Mouse (Mus musculus) CH12.LX (cell line): Measurements from ENCODE around the gene Psmg1. TPM values are rescaled to one million over a fixed set of nuclear protein-coding genes. Genes with fewer than 3 reads are reported as not detected.

Experiments
- DNase-seq: peaks from one replicate; pipeline ENCODE4 v3.0.0-alpha.2; 2013; ENCODE audit errors: extremely low read depth
- H3K27ac ChIP-seq: 2 replicates; pipeline ENCODE4 v1.5.1; 2012; ENCODE audit warnings: low read depth, mild to moderate bottlenecking, control low read depth, moderate library complexity; ENCODE audit not compliant: insufficient read depth
- H3K27me3 ChIP-seq: replicated peaks from 2 replicates; pipeline ENCODE3; 2012; ENCODE audit warnings: inconsistent platforms
- H3K36me3 ChIP-seq, 2 experiments: replicated peaks in 1 of 2; 2 replicates each; pipeline versions ENCODE3 to v1.6.1; 2012; ENCODE audit warnings: inconsistent platforms in 1 of 2, low read length in 1 of 2, mild to moderate bottlenecking in 1 of 2, mixed read lengths in 1 of 2, moderate library complexity in 1 of 2; ENCODE audit not compliant: control insufficient read depth in 1 of 2, insufficient read depth in 1 of 2
- H3K4me1 ChIP-seq, 2 experiments: 2 replicates each; pipeline ENCODE4 v1.6.1; 2012; ENCODE audit warnings: inconsistent platforms in 1 of 2, moderate library complexity in 1 of 2; ENCODE audit not compliant: insufficient read depth in 2 of 2, control insufficient read depth in 1 of 2
- H3K4me2 ChIP-seq: 2 replicates; pipeline ENCODE4 v1.6.1; 2012; ENCODE audit warnings: low read depth, mild to moderate bottlenecking, control low read depth; ENCODE audit not compliant: poor library complexity, insufficient read depth, severe bottlenecking
- H3K4me3 ChIP-seq, 3 experiments: fragments of 150-350 bp in 1 of 3; sonication (generic) in 1 of 3; replicated peaks in 1 of 3; 2 replicates each; pipeline versions ENCODE3 to v1.5.1; 2011 to 2012; ENCODE audit warnings: low read depth in 2 of 3, low read length in 2 of 3, mild to moderate bottlenecking in 2 of 3, moderate library complexity in 2 of 3, control low read depth in 1 of 3, improper control_type of control experiment in 1 of 3, inconsistent platforms in 1 of 3, mixed read lengths in 1 of 3; ENCODE audit not compliant: poor library complexity in 1 of 3
- H3K79me2 ChIP-seq: replicated peaks from 2 replicates; pipeline ENCODE4 v1.6.1; 2012; ENCODE audit warnings: mild to moderate bottlenecking, moderate library complexity; ENCODE audit not compliant: control insufficient read depth, poor library complexity, insufficient read depth, severe bottlenecking; ENCODE audit errors: extremely low read depth
- H3K9ac ChIP-seq: 2 replicates; pipeline ENCODE4 v1.6.1; 2012; ENCODE audit warnings: low read depth, mild to moderate bottlenecking, control low read depth, moderate library complexity; ENCODE audit not compliant: insufficient read depth
- H3K9me3 ChIP-seq: replicated peaks from 2 replicates; pipeline ENCODE3; 2012; ENCODE audit warnings: low read length, inconsistent platforms, mixed read lengths
- BHLHE40 ChIP-seq: IDR thresholded peaks from 2 replicates; pipeline ENCODE4 v1.6.1; 2011; ENCODE audit warnings: mild to moderate bottlenecking, low read depth, low read length, improper control_type of control experiment
- CHD1 ChIP-seq: IDR thresholded peaks from 2 replicates; pipeline ENCODE4 v1.6.1; 2012; ENCODE audit warnings: low read depth, low read length, improper control_type of control experiment, inconsistent platforms
- CHD2 ChIP-seq: IDR thresholded peaks from 2 replicates; pipeline ENCODE4 v1.6.1; 2011; ENCODE audit warnings: low read length, improper control_type of control experiment
- CTCF ChIP-seq, 2 experiments: IDR thresholded peaks in 1 of 2; conservative IDR thresholded peaks in 1 of 2; 2 replicates each; pipeline ENCODE4 v1.5.1; 2011 to 2012; ENCODE audit warnings: low read depth in 2 of 2, low read length in 2 of 2, improper control_type of control experiment in 1 of 2, inconsistent platforms in 1 of 2, mild to moderate bottlenecking in 1 of 2, moderate library complexity in 1 of 2
- E2F4 ChIP-seq: IDR thresholded peaks from 2 replicates; pipeline ENCODE4 v1.6.1; 2011; ENCODE audit warnings: low read depth, low read length, improper control_type of control experiment; ENCODE audit not compliant: insufficient replicate concordance
- EP300 ChIP-seq: IDR thresholded peaks from 2 replicates; pipeline ENCODE4 v1.6.1; 2011; ENCODE audit warnings: low read length, improper control_type of control experiment
- ETS1 ChIP-seq: conservative IDR thresholded peaks from 2 replicates; pipeline ENCODE4 v1.6.1; 2012; ENCODE audit warnings: low read depth, mild to moderate bottlenecking, inconsistent platforms, low read length, improper control_type of control experiment, moderate library complexity
- GABPA ChIP-seq: IDR thresholded peaks from 2 replicates; pipeline ENCODE4 v1.6.1; 2012; ENCODE audit warnings: low read depth, low read length, improper control_type of control experiment, inconsistent platforms; ENCODE audit not compliant: insufficient replicate concordance
- IRF4 ChIP-seq: IDR thresholded peaks from 2 replicates; pipeline ENCODE4 v1.6.1; 2014; ENCODE audit warnings: low read depth, mild to moderate bottlenecking, inconsistent platforms, low read length, improper control_type of control experiment
- JUN ChIP-seq: IDR thresholded peaks from 2 replicates; pipeline ENCODE4 v1.6.1; 2011; ENCODE audit warnings: low read depth, mild to moderate bottlenecking, low read length, improper control_type of control experiment, moderate library complexity; ENCODE audit not compliant: insufficient read depth
- MAFK ChIP-seq: IDR thresholded peaks from 2 replicates; pipeline ENCODE4 v1.6.1; 2011; ENCODE audit warnings: low read length, improper control_type of control experiment; ENCODE audit not compliant: insufficient replicate concordance
- MAX ChIP-seq: IDR thresholded peaks from 2 replicates; pipeline ENCODE4 v1.6.1; 2011; ENCODE audit warnings: low read length, improper control_type of control experiment
- MEF2A ChIP-seq: IDR thresholded peaks from 2 replicates; pipeline ENCODE4 v1.6.1; 2014; ENCODE audit warnings: low read depth, mild to moderate bottlenecking, inconsistent platforms, low read length, improper control_type of control experiment, borderline replicate concordance
- MXI1 ChIP-seq: IDR thresholded peaks from 2 replicates; pipeline ENCODE4 v1.6.1; 2011; ENCODE audit warnings: mild to moderate bottlenecking, low read depth, low read length, improper control_type of control experiment
- MYC ChIP-seq: IDR thresholded peaks from 2 replicates; pipeline ENCODE4 v1.6.1; 2011; ENCODE audit warnings: low read depth, mild to moderate bottlenecking, improper control_type of control experiment, low read length
- NELFE ChIP-seq: IDR thresholded peaks from 2 replicates; pipeline ENCODE4 v1.6.1; 2011; ENCODE audit warnings: low read depth, low read length, improper control_type of control experiment
- POLR2A ChIP-seq: IDR thresholded peaks from 2 replicates; pipeline ENCODE4 v1.6.1; 2011; ENCODE audit warnings: low read depth, mild to moderate bottlenecking, improper control_type of control experiment, low read length
- RAD21 ChIP-seq: IDR thresholded peaks from 2 replicates; pipeline ENCODE4 v1.6.1; 2011; ENCODE audit warnings: low read depth, mild to moderate bottlenecking, low read length, improper control_type of control experiment, moderate library complexity
- RCOR1 ChIP-seq: conservative IDR thresholded peaks from 2 replicates; pipeline ENCODE4 v1.6.1; 2012; ENCODE audit warnings: low read depth, mild to moderate bottlenecking, inconsistent platforms, low read length, improper control_type of control experiment
- SMC3 ChIP-seq: IDR thresholded peaks from 2 replicates; pipeline ENCODE4 v1.6.1; 2011; ENCODE audit warnings: low read depth, low read length, improper control_type of control experiment
- TBP ChIP-seq: conservative IDR thresholded peaks from 2 replicates; pipeline ENCODE4 v1.6.1; 2011; ENCODE audit warnings: low read depth, low read length, improper control_type of control experiment
- TCF12 ChIP-seq: IDR thresholded peaks from 2 replicates; pipeline ENCODE4 v1.6.1; 2014; ENCODE audit warnings: low read depth, mild to moderate bottlenecking, inconsistent platforms, low read length, improper control_type of control experiment
- UBTF ChIP-seq: IDR thresholded peaks from 2 replicates; pipeline ENCODE4 v1.6.1; 2012; ENCODE audit warnings: low read depth, mild to moderate bottlenecking, inconsistent platforms, low read length, improper control_type of control experiment, moderate library complexity
- USF1 ChIP-seq: IDR thresholded peaks from 2 replicates; pipeline ENCODE4 v1.6.1; 2014; ENCODE audit warnings: low read depth, mild to moderate bottlenecking, inconsistent platforms, low read length, improper control_type of control experiment
- ZC3H11A ChIP-seq: IDR thresholded peaks from 2 replicates; pipeline ENCODE4 v1.6.1; 2012; ENCODE audit warnings: low read depth, mild to moderate bottlenecking, inconsistent platforms, low read length, improper control_type of control experiment
- ZKSCAN1 ChIP-seq: IDR thresholded peaks from 2 replicates; pipeline ENCODE4 v1.6.1; 2012; ENCODE audit warnings: low read depth, inconsistent platforms, low read length, improper control_type of control experiment, borderline replicate concordance
- ZMIZ1 ChIP-seq: IDR thresholded peaks from 2 replicates; pipeline ENCODE4 v1.6.1; 2012; ENCODE audit warnings: low read depth, mild to moderate bottlenecking, inconsistent platforms, low read length, improper control_type of control experiment
- dilution Hi-C: fragments of 300-500 bp; cut with MboI; formaldehyde crosslinking; loops from 2 replicates; pipeline ENCODE4 v1.14.3; 2020; ENCODE audit warnings: low sequenced_read_pairs; ENCODE audit not compliant: extremely low pct_unique_long_range_greater_than_20kb, extremely low pct_ligation_motif_present
- in situ Hi-C: fragments of 300-500 bp; cut with MboI; formaldehyde crosslinking; loops from 3 replicates; pipeline ENCODE4 v1.14.3; 2019; ENCODE audit warnings: low sequenced_read_pairs, low pct_ligation_motif_present, low pct_unique_long_range_greater_than_20kb, mixed read lengths
- polyA plus RNA-seq: library from polyadenylated mRNA; unstranded; fragments of >175 nt; gene quantifications from 2 replicates; pipeline ENCODE4 v1.2.1, GENCODE M21; 2012; ENCODE audit warnings: low read depth; ENCODE audit not compliant: insufficient read length
- total RNA-seq, 2 experiments: library from RNA; depleted of rRNA; stranded (reverse); fragments of 300-350 nt in 1 of 2; fragments of >200 nt in 1 of 2; gene quantifications; 2 replicates each; pipeline ENCODE4 v1.2.3; 2012 to 2014

Psmg1 gene
- total and polyA plus RNA-seq, 3 experiments = 134 to 256 (median 198) TPM

GRCm38 (mm10) chr16:96039538-96039937, 48.8 kb upstream of the Psmg1 start:
- no peaks in the 10 kb centered on the region for H3K79me2 ChIP-seq
- H3K36me3 ChIP-seq = peaks cover 1 to 2% of the 10 kb centered on the region in 2 experiments
- H3K4me3 ChIP-seq = no peak overlapping the region
- TF ChIP-seq ZMIZ1 (no peak), GABPA (no peak), TCF12 (no peak), SMC3 (no peak), NELFE (no peak), ETS1 (no peak), CHD1 (no peak), CHD2 (no peak), POLR2A (no peak), ZC3H11A (no peak), MYC (no peak), CTCF (conservative IDR thresholded peaks at IDR 0.05 in 1 of 2, IDR thresholded peaks at IDR 0.05 in 1 of 2; ENCODE audit: low read depth in 2 of 2, low read length in 2 of 2) (no peak), MXI1 (no peak), BHLHE40 (no peak), ZKSCAN1 (no peak), RAD21 (no peak), RCOR1 (no peak), E2F4 (no peak), MEF2A (no peak)
- H3K9me3 ChIP-seq = no peaks in the 10 kb centered on the region
- in situ Hi-C loops (loop anchor here (10.0 to 25.0 kb wide), 2 partner anchors 115 to 298 kb away; no protein-coding TSS in a partner anchor), dilution Hi-C loops (no loop called here)
- no peaks in the 10 kb centered on the region for H3K27me3 ChIP-seq
- DNase-seq = no peak
- H3K27ac ChIP-seq = no peak overlapping the region
- 0 out of 4 replicates have a peak, but pooled peaks cover 0 to 2% of the 10 kb centered on the region in 2 experiments for H3K4me1 ChIP-seq
- H3K9ac ChIP-seq = no peak overlapping the region
- no peak overlapping the region for H3K4me2 ChIP-seq

GRCm38 (mm10) chr16:96034473-96034872, 43.7 kb upstream of the Psmg1 start:
- Histone ChIP-seq H3K27ac (no peak overlapping the region), H3K4me1 (peaks cover 0 to 4% of the 10 kb centered on the region in 2 experiments; a peak in 1 of 4 replicates), H3K4me3 (no peak overlapping the region), H3K36me3 (peaks cover 5 to 9% of the 10 kb centered on the region in 2 experiments), H3K4me2 (no peak overlapping the region), H3K9me3 (no peaks in the 10 kb centered on the region), H3K79me2 (no peaks in the 10 kb centered on the region), H3K27me3 (no peaks in the 10 kb centered on the region), H3K9ac (no peak overlapping the region)
- dilution Hi-C loops = no loop called here
- no peak for TF ChIP-seq ZMIZ1
- no peak for TF ChIP-seq UBTF
- no peak for TF ChIP-seq E2F4
- no peak for TF ChIP-seq IRF4
- TF ChIP-seq USF1 = no peak
- no peak for TF ChIP-seq TBP
- TF ChIP-seq ZKSCAN1 = no peak
- no peak for TF ChIP-seq MEF2A
- no peak for TF ChIP-seq EP300
- no peak for TF ChIP-seq CTCF (conservative IDR thresholded peaks at IDR 0.05 in 1 of 2, IDR thresholded peaks at IDR 0.05 in 1 of 2; ENCODE audit: low read depth in 2 of 2, low read length in 2 of 2)
- no peak for TF ChIP-seq MAFK
- no peak for TF ChIP-seq MAX
- TF ChIP-seq ETS1 = no peak
- no peak for TF ChIP-seq JUN
- no peak for DNase-seq
- in situ Hi-C loops = loop anchor here (10.0 to 25.0 kb wide), 2 partner anchors 120 to 303 kb away; no protein-coding TSS in a partner anchor
